In genomic region chr5:143624449-143624848, GRCm38 (mm10) we compare ENCODE assay signal across 9 mouse cellular contexts. TPM values are rescaled to one million over a fixed set of nuclear protein-coding genes. Genes with fewer than 3 reads are reported as not detected.
DNase-seq lines count a peak whose midpoint lies in the region; ATAC-seq and TF ChIP-seq lines count a peak whose summit lies in the region.
"Had no signal": no experiment of that assay in that cellular context is flagged by ENCODE, and none has a peak within 500 bp of the region (broad histone marks: within the 10 kb centered on the region; RNA-seq: fewer than 3 reads in every experiment).

No protein-coding gene starts in this region.

- WGBS in heart, postnatal 0 days = 75% methylated on average over 3 of the region's 3 CpGs
- 85% methylated on average over 3 of the region's 3 CpGs for WGBS in heart, embryonic 11.5 days (ENCODE audit: insufficient replicate concordance)
- 41% methylated on average over 3 of the region's 3 CpGs for WGBS in lung, adult 2 months
- WGBS in liver, embryonic 16.5 days (ENCODE audit: insufficient replicate concordance) = 44% methylated on average over 3 of the region's 3 CpGs

- TF ChIP-seq CTCF in heart, postnatal 0 days (IDR thresholded peaks at IDR 0.05; ENCODE audit: low read depth) = no peak
- no peak for TF ChIP-seq CTCF in lung, adult 2 months (IDR thresholded peaks at IDR 0.05; ENCODE audit: insufficient read depth, low read length)

- H3K27ac ChIP-seq in heart, postnatal 0 days (ENCODE audit: low read depth) = peak overlapping the region; percentile 30; the same call in 1 of the 2 replicates
- no peak overlapping the region for H3K27ac ChIP-seq in heart, embryonic 11.5 days (ENCODE audit: low read depth, low read length)
- peak overlapping the region; percentile 95 for H3K27ac ChIP-seq in liver, embryonic 16.5 days (ENCODE audit: low read length)

- no peak for TF ChIP-seq POLR2A in lung, adult 2 months (IDR thresholded peaks at IDR 0.05; ENCODE audit: borderline replicate concordance, extremely low read depth, low read depth, low read length)

- ATAC-seq in heart, postnatal 0 days (ENCODE audit: insufficient read depth, low read depth) = no peak
- no peak for ATAC-seq in heart, embryonic 11.5 days (replicated peaks; ENCODE audit: insufficient number of reproducible peaks, low FRiP score, low TSS enrichment)
- ATAC-seq in liver, embryonic 16.5 days (ENCODE audit: low read depth) = no peak

- no peaks in the 10 kb centered on the region for H3K27me3 ChIP-seq in heart, postnatal 0 days (ENCODE audit: control insufficient read depth, insufficient read depth, low read length)
- no peaks in the 10 kb centered on the region for H3K27me3 ChIP-seq in heart, embryonic 11.5 days (ENCODE audit: control insufficient read depth, insufficient read depth, low read length)
- no peaks in the 10 kb centered on the region for H3K27me3 ChIP-seq in liver, embryonic 16.5 days (ENCODE audit: control insufficient read depth, insufficient read depth, low read depth, low read length)

- H3K4me3 ChIP-seq in heart, postnatal 0 days (ENCODE audit: low read depth, low read length) = peak overlapping the region; percentile 84
- H3K4me3 ChIP-seq in heart, embryonic 11.5 days (ENCODE audit: low read depth, low read length) = no peak overlapping the region
- peak overlapping the region; percentile 52 for H3K4me3 ChIP-seq in lung, adult 2 months (replicated peaks; ENCODE audit: extremely low read depth, low read depth, low read length)
- peak overlapping the region; percentile 99 for H3K4me3 ChIP-seq in liver, embryonic 16.5 days (ENCODE audit: low read depth, low read length)

- H3K4me1 ChIP-seq in heart, postnatal 0 days (ENCODE audit: control insufficient read depth, insufficient read depth) = peaks cover 37% of the 10 kb centered on the region
- peaks cover 32% of the 10 kb centered on the region for H3K4me1 ChIP-seq in heart, embryonic 11.5 days (ENCODE audit: control insufficient read depth, insufficient read depth, low read length)
- H3K4me1 ChIP-seq in lung, adult 2 months (ENCODE audit: control insufficient read depth, insufficient read depth, low read length) = peaks cover 13% of the 10 kb centered on the region
- H3K4me1 ChIP-seq in liver, embryonic 16.5 days (ENCODE audit: control insufficient read depth, low read depth, low read length) = peaks cover 50% of the 10 kb centered on the region

- TF ChIP-seq EP300 in heart, postnatal 0 days (IDR thresholded peaks at IDR 0.05; ENCODE audit: low read depth) = no peak

- H3K36me3 ChIP-seq in heart, postnatal 0 days (replicated peaks; ENCODE audit: control insufficient read depth, insufficient read depth, low read length) = no peaks in the 10 kb centered on the region
- no peaks in the 10 kb centered on the region for H3K36me3 ChIP-seq in heart, embryonic 11.5 days (ENCODE audit: control insufficient read depth, insufficient read depth, low read length)
- no peaks in the 10 kb centered on the region for H3K36me3 ChIP-seq in liver, embryonic 16.5 days (ENCODE audit: control insufficient read depth, insufficient read depth)

- no peak for DNase-seq in heart, postnatal 0 days (ENCODE audit: low spot score)
- no peak for DNase-seq in lung, adult 2 months
- no peak for DNase-seq in lung, postnatal 4 days
- DNase-seq in gonadal fat pad, adult 2 months (ENCODE audit: low read depth) = peak; percentile 45
- no peak for DNase-seq in spleen, postnatal 14 days (ENCODE audit: low spot score in 2 of 2)
- DNase-seq in retina, embryonic 14.5 days (ENCODE audit: low spot score) = no peak
- DNase-seq: cerebellum, postnatal 14 days had no signal

- peak overlapping the region; percentile 96 for H3K9ac ChIP-seq in heart, postnatal 0 days (replicated peaks; ENCODE audit: low read depth, low read length)
- H3K9ac ChIP-seq in heart, embryonic 11.5 days (ENCODE audit: low read depth, low read length) = no peak overlapping the region
- H3K9ac ChIP-seq in liver, embryonic 16.5 days (ENCODE audit: low read depth, low read length) = peak overlapping the region; percentile 99

- H3K9me3 ChIP-seq in heart, postnatal 0 days (replicated peaks; ENCODE audit: control insufficient read depth, low read length) = no peaks in the 10 kb centered on the region
- no peaks in the 10 kb centered on the region for H3K9me3 ChIP-seq in heart, embryonic 11.5 days (replicated peaks; ENCODE audit: control insufficient read depth, low read length)
- no peaks in the 10 kb centered on the region for H3K9me3 ChIP-seq in liver, embryonic 16.5 days (replicated peaks; ENCODE audit: control insufficient read depth, low read length)

- H3K4me2 ChIP-seq in heart, postnatal 0 days (ENCODE audit: low read depth, low read length) = peak overlapping the region; percentile 90
- no peak overlapping the region; the same call in 1 of the 2 replicates for H3K4me2 ChIP-seq in heart, embryonic 11.5 days
- peak overlapping the region; percentile 56 for H3K4me2 ChIP-seq in liver, embryonic 16.5 days (ENCODE audit: low read depth, low read length)

RNA-seq across cellular contexts. Expression of gene Cyth3, which starts 2.2 kb away (rescaled TPM):
- total RNA-seq in heart, postnatal 0 days (2014; rRNA removed; ENCODE audit: low replicate concordance) = 84.1 and 115 TPM in 2 replicates
- 42.8 and 45.2 TPM in 2 replicates for polyA plus RNA-seq in heart, postnatal 0 days (2015; fragmentation: Nextera tagmentation; extraction: Ambion mirVana)
- 29.1 and 32.8 TPM in 2 replicates for polyA plus RNA-seq in heart, embryonic 11.5 days (2014; fragmentation: Nextera tagmentation; extraction: Ambion mirVana)
- polyA plus RNA-seq in lung, adult 2 months (2012; rRNA removed) = 123 and 152 TPM in 2 replicates
- 33.5 and 37.2 TPM in 2 replicates for polyA plus RNA-seq in gonadal fat pad, adult 2 months (2012; rRNA removed)
- polyA plus RNA-seq in liver, embryonic 16.5 days (2015; fragmentation: Nextera tagmentation; extraction: Ambion mirVana) = 34.7 and 35.9 TPM in 2 replicates
